Mouse (Mus musculus): ENCODE data around the gene Gm30302.

GRCm38 (mm10) chr13:49846751-49847150, 48.0 kb upstream of the Gm30302 start:
- TF ChIP-seq CTCF (IDR thresholded peaks at IDR 0.05; ENCODE audit: low read depth) (no peak), EP300 (IDR thresholded peaks at IDR 0.05; ENCODE audit: low read depth) (no peak)
